Mouse (Mus musculus) cerebellum, postnatal 25 days (tissue): Measurements from ENCODE around the gene Smarca4.
"Not testable (repeated sequence)": the region's sequence is repeated elsewhere in the genome, so short reads cannot be mapped to it uniquely, and the experiment has no call there.

Experiments
- DNase-seq, 2 experiments: peaks; one replicate each; pipeline ENCODE4 v3.0.0; 2021; ENCODE audit warnings: mixed read lengths in 2 of 2

Smarca4 gene

DNA sequence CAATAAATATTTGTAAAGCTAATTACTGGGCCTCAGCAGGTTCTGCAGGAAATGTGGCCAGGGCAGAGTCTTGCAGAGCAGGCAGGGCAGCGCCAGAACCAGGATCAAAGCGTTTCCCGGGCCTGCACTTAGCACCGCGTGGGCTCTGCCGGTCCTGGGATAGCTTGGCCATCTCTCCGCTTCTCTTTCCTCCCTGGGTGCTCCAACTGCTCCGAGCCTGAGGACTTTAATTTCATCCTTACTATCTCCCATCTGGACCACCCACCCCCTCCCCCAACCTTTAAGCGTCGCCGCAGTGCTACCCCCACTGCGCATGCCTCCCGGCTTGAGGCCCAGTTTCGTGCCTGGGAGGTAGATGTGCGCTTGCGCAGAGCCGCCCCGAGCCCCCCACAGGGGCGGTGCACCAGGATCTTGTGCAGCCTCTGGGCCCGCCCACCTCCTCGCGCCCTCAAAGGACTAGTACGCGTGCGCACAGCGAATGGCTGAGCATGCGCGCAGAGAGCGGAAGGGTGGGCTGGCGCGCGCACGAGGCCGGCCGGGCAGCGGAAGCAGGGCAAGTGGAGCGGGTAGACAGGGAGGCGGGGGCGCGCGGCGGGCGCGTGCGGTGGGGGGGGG, at the start of gene Smarca4:
Smarca4 (plus strand) TSS at position 553 of the 615 bp plus-strand sequence.
- peak; percentile 100 for DNase-seq

DNA sequence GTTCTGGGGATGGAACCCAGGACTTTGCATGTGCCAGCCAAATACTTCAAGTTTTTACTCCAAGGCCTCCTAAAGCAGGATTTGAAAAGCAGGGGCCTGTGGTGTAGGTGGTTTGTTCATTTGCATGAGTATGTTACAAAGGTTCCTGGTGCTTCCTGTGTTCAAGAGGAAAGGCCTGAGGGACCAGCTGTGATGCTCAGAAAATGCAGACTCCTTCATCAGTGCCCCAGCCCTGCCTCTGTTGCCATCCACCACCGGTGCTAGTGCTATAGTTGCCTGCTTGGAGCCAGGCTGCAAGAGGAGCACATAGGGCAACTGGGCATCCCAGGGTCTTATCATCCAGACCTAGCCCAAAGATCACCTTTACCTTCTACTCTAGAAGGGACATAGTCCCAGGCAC, 49.4 kb upstream of the Smarca4 start:
- no peak for DNase-seq

DNA sequence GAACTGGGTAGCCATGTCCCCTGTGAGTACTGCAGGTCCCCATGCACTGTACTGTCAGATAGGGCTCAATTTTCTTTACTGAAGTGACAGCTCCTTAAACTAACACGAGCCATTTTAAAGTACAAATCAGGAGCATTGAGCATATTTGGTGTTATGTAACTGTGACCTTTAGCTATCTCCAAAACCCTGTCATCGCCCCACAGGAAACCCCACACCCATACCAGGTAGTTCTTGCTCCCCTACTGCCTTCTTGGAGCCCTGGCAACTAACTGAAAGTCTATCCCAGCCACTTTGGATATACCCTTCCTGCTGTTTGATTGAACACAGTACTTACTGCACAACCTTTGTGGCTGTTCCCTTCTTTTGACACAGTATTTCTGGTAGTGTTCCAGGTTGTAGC, 48.9 kb upstream of the Smarca4 start:
- DNase-seq: no peak

DNA sequence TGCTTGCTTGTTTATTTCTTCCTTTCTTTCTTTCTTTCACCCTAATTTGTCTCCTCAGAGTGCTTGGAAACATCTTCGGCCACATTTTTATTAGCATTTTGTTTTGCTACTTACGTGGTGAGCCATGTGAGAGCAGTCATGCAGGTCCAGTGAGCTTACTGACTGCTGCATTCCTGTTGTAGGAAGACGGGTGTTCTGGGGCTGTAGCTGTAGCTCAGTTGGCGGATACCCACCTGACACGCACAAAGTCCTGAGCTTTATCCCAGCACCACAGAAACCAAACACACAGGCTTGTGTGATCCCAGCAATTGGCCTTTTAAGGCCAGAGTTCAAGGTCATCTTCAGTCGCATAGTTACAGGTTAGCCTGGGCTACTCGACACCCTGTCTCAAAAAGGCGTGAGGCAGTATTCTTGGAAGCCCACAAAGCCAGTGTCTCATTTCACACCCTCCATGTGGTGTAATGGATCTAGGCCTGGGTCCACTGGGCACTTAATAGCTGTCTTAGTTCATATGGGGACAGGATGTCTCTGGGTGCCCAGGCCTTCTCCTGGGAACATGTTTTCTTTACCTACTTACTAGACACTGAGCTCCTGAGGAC, 47.2 kb upstream of the Smarca4 start:
- no peak for DNase-seq

DNA sequence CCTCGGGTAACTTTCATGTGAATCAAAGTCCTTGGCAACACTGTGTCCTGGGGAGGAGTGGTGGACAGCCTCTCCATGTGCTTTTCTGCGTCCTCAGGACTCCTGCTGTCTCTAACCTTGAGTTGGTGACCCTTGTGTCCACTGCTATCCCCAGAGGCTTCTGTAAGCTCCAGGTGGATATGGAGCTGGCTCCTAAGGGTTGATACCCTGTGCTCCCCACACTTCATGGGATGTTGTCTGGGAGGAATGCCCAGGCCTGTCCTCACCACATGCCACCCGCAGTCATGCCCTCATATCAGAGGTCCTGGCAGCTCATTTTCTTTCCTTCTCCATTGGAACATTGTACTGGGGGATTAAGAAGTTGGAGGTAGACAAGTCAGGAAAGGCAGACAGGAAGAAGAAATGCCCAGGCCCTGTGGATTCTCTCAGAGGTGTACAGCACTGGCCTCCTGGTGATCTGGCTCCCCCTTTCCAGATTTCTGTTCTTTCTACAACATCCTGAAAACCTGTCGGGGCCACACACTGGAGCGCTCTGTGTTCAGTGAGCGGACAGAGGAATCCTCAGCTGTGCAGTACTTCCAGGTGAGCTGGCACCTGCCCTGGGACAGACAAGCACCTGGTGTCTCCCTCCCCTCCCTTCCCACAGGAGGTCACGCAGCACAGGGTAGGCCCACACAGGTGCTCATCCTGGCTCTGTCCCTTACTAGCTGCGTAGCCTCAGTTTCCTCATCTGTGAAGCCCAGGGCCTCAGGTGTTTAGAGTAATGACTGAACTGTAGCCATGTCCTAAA, 41.8 kb upstream of the Smarca4 start:
- DNase-seq: no peak

DNA sequence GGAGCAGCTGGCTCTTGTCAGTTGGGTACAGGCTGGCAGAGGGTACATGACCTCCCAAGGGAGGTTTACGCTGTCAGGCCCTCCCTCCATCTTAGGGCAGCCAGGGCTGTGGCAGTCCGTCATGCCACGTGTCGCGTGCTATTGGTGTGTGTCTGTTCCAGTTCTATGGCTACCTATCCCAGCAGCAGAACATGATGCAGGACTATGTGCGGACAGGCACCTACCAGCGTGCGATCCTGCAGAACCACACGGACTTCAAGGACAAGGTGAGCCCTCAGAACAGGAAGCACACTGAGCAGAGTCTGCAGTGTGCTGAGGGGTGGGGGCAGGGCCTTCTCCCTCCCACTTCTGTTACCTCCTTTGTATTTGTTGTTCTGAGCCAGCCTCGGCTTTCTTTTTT, 40.7 kb upstream of the Smarca4 start:
- no peak for DNase-seq

DNA sequence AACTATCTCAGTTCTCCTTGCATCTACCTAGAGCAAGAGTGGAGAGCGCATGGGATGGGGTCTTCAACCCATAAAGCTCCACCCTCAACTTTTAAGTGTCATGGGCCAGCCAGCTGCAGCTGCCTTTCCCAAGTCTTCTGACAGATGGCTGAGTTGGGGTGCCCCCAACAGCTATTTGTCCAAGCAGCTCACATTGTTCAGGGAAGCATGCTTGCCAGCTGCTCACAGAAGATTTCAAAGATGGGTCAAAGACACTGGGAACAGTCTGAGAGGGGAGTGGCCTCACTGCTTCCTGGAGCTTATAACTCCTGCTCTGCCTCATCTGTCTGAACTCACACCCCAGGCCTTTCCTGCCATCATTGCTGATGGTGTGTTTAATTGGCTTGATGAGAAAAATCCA, 39.7 kb upstream of the Smarca4 start:
- DNase-seq: no peak

DNA sequence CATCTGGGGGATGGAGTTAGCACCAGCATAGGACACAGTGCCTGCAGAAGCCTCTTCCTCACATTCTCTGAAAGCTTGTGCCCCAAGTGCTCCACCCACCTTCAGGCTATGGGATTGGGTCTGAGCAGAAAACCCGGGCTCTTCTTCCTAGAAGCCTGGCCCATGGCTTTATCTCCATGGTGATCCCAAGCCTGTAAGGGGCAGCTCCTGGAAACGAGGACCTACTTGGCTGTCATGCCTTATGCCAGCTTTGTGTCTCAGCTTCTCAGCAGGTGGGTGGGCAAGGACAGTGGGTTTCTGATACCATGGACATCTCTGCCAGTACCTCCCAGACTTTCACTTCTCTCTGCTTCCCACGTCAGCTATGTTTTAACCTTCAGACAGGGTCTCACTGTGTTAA, 37.7 kb upstream of the Smarca4 start:
- no peak for DNase-seq

DNA sequence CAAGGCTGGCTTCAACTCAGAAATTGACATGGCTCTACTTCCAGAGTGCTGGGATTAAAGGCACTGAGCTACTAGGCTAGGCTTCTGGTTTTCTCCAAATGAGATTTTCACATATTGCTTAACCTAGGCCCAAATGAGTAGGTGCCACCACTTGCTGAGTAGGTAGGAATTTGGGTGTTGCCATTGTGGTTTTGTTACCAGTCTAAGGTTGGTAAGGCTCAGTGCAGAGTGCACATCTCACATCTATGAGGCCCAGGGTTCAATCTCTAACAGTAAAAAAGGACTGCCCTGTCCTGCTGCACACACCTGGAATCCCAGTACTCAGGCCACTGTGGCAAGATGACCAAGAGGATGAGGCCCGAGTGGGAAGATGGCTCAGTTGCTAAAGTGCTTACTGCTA, 30.6 kb upstream of the Smarca4 start:
- DNase-seq: no peak

DNA sequence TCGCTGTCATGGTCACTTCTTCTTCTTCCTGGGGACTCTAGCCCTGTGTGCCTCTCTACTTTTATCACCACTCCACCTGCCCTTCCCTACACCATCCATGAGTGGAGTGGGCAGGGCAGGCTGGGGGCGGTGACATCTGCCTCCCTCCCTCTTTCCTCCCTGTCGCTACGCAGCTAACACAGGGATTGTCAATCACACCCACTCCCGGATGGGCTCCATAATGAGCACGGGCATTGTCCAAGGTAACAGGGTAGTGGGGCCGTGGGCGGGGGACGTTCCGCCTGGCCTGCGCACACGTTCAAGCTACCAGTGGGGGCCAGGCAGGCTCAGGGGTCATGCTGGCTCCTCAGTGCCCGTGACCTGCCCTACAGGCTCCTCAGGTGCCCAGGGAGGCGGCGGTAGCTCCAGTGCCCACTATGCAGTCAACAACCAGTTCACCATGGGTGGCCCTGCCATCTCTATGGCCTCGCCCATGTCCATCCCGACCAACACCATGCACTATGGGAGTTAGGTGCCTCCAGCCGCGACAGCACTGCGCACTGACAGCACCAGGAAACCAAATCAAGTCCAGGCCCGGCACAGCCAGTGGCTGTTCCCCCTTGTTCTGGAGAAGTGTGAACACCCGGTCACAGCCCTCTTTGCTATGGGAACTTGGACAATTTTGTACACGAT, 28.2 kb upstream of the Smarca4 start:
- DNase-seq: peak in 1 of 2 experiments; percentile 32

DNA sequence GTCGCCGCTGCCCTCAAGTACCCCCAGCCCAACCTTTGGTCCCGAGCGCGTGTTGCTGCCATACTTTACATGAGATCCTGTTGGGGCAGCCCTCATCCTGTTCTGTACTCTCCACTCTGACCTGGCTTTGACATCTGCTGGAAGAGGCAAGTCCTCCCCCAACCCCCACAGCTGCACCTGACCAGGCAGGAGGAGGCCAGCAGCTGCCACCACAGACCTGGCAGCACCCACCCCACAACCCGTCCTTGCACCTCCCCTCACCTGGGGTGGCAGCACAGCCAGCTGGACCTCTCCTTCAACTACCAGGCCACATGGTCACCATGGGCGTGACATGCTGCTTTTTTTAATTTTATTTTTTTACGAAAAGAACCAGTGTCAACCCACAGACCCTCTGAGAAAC, 27.6 kb upstream of the Smarca4 start:
- peak in 1 of 2 experiments; percentile 21 for DNase-seq

DNA sequence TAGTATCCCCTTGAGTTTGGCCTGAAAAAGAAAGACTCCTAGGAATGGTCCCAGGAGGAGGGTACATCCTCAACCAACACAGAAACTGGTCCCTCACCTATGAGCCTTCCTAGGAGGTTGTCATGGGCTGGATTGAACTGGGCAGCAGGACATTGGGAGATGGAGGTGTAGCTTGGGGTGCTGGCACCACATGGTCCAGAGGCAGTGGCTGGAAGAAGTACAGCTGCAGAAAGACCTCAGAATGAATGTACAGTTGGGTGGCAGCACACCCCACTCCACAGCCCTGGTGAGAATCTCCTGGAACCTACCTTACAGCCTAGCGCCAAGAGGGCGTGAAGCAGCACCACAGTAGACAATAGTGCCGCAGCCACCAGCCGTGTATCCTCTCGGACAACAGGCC, 26.4 kb upstream of the Smarca4 start:
- DNase-seq: no peak

DNA sequence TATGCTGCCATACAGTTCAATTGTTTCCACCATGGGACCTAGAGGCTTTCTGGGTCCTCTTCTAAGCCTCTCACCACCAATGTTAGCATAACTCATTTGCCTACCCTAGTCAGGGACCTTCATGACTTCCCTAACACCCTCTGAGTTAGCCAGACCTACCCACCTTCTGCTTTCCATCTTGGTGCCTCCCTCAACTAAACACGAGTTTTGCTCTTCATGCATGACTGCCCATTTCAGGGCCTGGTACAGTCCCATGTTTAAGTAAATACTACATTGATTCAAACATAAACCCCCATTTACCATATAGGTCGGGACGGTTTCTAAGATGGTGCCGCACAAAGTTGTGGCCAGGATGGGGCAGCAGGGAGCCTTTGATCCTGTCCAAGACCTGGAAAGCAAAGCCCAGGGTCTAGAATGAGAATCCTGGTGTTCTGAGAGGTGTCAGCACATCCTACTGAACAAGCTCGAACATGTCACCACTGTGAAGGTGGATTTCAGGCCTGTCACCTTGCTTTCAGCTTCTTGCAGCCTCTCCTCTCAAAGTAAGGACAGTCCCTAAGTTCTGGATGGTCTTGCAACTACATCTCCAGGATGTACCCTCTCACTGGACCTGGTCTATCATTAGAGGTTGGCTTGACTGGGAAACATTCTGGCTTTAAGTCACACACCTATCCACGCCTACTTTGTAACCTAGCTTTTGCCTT, 24.7 kb upstream of the Smarca4 start:
- DNase-seq: no peak

DNA sequence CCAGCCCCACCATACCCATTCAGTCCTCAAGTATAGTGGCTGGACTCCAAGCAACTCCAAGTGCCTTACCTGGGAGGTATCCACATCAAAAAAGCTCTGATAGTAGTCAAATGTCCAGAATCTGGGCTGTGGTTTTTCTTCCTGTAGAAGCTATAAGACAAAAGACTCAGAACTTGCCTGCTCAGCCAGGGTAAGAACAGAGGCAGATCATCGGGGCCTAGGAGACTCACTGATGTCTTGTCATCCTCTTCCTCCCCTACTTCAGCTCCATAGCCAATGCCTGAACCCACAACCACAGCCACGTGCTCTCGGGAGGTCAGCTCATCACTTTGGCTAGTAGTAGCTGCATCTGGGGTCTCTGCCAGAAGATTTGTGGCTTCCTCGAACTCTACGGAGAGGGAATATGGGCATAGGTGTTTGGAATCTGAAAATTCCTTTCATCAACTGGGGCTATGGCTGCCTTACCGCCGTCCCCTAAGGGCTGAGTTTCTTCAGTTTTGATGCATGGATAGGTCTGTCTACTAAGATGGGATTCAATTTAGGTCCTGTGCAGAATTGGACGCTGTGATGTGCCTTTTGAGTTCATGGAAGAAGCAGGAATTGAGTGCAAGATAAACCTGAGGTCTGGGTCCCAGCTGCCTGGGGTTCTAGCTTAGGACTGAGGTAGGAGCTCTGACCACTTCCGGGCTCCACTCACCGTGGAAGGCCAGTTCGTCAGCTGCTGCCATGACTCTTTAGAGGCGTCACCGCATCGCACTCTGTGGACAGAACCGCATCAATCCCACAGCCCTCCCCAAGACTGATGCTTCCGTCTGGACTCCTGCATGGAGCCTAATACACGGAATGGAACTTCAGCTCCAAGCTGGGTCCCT, 23.9 kb upstream of the Smarca4 start:
- peak in 1 of 2 experiments; percentile 44 for DNase-seq

DNA sequence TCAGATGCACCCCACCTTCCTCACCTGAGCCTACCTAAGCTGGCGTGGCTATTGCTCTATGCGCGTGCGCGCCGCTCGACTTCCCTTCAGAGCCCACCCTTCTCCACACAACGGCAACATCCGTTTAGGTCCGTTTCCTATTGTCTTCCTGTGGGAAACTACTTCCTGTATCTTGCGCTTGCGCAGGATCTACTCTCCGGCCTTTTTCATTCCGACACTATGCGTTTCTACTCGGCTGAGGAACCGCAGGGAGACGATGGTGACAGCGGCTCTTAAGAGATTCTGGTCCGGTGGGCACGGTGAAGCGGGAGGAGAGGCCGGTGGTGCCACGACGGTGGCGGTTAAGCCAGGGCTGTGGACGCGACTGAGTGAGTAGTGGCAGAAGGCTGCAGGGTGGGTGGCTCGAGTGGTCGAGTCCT, 23.3 kb upstream of the Smarca4 start, which contains the start of the genes Timm29 and Yipf2:
Timm29 (plus strand) TSS at position 20 of the 419 bp plus-strand sequence.
Yipf2 (minus strand) TSS at position 126 of the 419 bp plus-strand sequence.
- DNase-seq: peak; percentile 91 to 92

DNA sequence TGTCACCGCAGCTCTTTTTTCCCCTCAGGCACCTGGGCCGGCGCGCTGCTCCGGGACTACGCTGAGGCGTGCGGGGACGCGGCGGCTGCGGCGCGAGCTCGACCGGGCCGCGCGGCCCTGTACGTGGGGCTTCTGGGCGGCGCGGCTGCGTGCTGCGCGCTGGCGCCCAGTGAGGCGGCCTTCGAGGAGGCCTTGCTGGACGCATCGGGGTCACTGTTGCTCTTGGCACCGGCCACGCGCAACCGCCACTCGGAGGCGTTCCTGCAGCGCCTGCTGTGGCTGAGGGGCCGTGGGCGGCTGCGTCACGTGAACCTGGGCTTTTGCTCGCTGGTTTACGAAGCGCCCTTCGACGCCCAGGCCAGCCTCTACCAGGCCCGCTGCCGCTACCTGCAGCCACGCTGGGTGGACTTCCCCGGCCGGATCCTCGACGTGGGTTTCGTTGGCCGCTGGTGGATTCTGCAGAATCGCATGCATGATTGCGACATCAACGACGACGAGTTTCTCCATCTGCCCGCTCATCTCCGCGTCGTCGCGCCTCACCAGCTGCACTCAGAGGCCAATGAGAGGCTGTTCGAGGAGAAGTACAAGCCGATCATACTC, 22.7 kb upstream of the Smarca4 start:
- DNase-seq: peak in 1 of 2 experiments; percentile 68

DNA sequence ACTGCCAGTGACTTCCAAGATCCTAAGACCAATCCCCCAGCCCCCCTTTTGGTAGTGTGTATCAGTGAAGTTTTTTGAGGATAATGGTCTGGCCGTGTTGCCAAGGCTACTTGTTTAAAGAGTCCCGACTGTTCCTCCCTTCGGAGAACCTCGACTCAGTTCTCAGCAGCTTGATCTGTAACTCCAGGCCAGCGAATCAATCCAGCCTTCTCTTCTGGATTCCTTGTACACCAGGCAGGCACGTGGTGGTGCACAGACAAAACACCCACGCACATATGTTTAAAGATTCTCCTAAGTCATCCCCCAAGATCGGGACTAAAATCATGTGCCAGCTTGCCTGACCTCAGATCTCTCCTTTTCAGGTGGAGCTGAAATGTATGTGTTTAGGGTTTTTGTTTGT, 21.6 kb upstream of the Smarca4 start:
- DNase-seq: not testable (repeated sequence)

DNA sequence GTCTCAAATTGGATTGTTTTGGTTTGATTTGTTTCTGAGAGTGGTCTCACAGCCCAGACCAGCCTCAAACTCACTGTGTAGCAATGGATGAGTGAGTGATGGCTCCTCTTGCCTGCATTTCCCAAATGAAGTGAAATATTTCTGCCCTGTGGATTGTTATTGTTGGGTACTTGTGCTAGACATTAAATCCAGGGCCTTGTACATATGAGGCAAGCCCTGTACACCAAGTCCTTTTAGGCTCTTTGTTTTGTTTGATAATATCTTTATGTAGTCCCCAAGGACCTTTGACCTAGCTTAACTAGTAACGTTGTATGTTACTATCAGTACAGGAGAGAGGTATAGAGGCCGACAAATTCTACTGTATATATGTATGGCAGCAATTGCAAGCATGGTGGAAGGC, 21.1 kb upstream of the Smarca4 start:
- DNase-seq: no peak

DNA sequence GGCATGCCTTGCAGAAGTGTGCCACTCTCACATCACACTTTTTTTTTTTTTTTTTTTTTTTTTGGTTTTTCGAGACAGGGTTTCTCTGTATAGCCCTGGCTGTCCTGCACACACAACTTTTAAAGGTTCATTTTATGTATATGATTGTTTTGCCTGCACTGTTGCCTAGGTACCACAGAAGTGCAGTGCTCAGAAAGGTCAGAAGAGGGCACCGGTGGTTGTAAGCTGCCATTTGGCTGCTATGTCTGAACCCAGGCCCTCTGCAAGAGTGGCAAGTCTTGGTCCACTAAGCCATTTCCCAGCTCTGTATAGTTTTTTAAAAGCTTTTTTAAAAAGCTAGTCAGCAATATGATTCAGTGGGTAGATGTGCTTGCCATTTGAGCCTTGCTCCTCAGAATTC, 17.8 kb upstream of the Smarca4 start:
- DNase-seq: peak in 1 of 2 experiments; percentile 58

DNA sequence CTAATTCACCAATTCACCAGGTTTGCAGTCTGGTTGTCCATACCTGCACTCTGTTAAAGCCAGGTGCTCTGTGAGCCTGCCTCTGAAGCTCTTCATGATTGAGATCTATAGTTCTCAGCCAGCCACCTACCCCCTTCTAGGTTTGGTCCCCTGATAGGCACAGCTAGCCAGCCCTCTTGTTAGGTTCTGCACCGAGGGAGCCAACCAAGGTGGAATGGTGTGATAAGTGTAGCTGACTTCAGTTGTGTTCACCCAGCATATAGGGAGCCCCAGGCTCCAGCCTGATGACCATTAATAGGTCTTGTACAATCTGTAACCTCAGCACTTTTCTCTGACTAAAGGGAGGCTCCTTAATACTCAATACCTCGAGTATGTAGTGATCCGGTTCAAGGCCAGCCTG, 15.8 kb upstream of the Smarca4 start:
- DNase-seq: no peak

DNA sequence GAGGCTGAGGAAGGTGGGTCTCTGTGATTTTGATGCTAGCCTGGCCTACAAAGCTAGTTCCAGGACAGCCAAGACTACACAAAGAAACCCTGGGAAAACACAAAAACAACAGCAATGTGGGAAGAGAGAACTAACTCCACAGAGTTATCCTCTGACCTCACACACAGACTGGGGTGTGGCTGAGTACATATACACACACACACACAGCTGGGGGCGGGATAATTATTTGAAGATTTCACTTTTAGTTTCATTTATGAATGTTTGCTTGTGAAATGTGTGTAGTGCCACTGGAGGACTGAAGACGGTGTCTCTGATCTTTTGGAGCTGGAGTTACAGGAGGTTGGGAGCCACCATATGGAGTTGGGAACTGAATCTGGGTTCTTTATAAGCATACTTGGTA, 14.9 kb upstream of the Smarca4 start:
- no peak for DNase-seq
